Comparison of ENCODE assay signal across 24 mouse cellular contexts in genomic region chr8:45253586-45253985, GRCm38 (mm10). TPM values are rescaled to one million over a fixed set of nuclear protein-coding genes. Genes with fewer than 3 reads are reported as not detected.
"Had no signal": no experiment of that assay in that cellular context is flagged by ENCODE, and none has a peak within 500 bp of the region (broad histone marks: within the 10 kb centered on the region; RNA-seq: fewer than 3 reads in every experiment).

No protein-coding gene starts in this region.

- H3K9me3 ChIP-seq: midbrain, embryonic 10.5 days; midbrain, embryonic 12.5 days; neural tube, embryonic 13.5 days; neural tube, embryonic 15.5 days had no signal

- H3K4me3 ChIP-seq: midbrain, embryonic 10.5 days; midbrain, embryonic 12.5 days; myocyte; neural tube, embryonic 13.5 days; neural tube, embryonic 15.5 days had no signal

- H3K4me1 ChIP-seq: midbrain, embryonic 10.5 days; midbrain, embryonic 12.5 days; neural tube, embryonic 13.5 days; neural tube, embryonic 15.5 days had no signal

- H3K27ac ChIP-seq: midbrain, embryonic 10.5 days; midbrain, embryonic 12.5 days; neural tube, embryonic 13.5 days; neural tube, embryonic 15.5 days had no signal

- H3K27me3 ChIP-seq: midbrain, embryonic 12.5 days; neural tube, embryonic 13.5 days; neural tube, embryonic 15.5 days had no signal

- H3K36me3 ChIP-seq: midbrain, embryonic 10.5 days; midbrain, embryonic 12.5 days; neural tube, embryonic 13.5 days; neural tube, embryonic 15.5 days had no signal

- H3K4me2 ChIP-seq: lung, embryonic 14.5 days; midbrain, embryonic 12.5 days; neural tube, embryonic 13.5 days; neural tube, embryonic 15.5 days had no signal

- ATAC-seq: midbrain, embryonic 16.5 days had no signal

- DNase-seq: lung, adult 18-20 months; lung, embryonic 14.5 days; lung, postnatal 10 days; lung, postnatal 4 days; midbrain, embryonic 14.5 days; retina, postnatal 1 day; right cerebral cortex, adult 18-20 months; right cerebral cortex, postnatal 25 days; right cerebral cortex, postnatal 4 days; spleen, adult 18-20 months; thymus, adult 18-20 months; thymus, postnatal 14 days; thymus, postnatal 36 days had no signal

- H3K9ac ChIP-seq: lung, embryonic 14.5 days; midbrain, embryonic 12.5 days; neural tube, embryonic 13.5 days; neural tube, embryonic 15.5 days had no signal

RNA-seq across cellular contexts. Expression of gene F11, which starts 8.2 kb away (rescaled TPM):
- polyA plus RNA-seq: lung, embryonic 14.5 days; midbrain, embryonic 10.5 days; midbrain, embryonic 12.5 days; midbrain, embryonic 16.5 days; myocyte; neural tube, embryonic 11.5 days; neural tube, embryonic 13.5 days; neural tube, embryonic 15.5 days; small intestine, adult 2 months; stomach, embryonic 14.5 days; thymus, postnatal 0 days had no signal

RNA-seq across cellular contexts. Expression of gene Klkb1, which starts 41.1 kb away (rescaled TPM):
- polyA plus RNA-seq: lung, embryonic 14.5 days; midbrain, embryonic 10.5 days; midbrain, embryonic 12.5 days; midbrain, embryonic 14.5 days; midbrain, embryonic 16.5 days; myocyte; neural tube, embryonic 11.5 days; neural tube, embryonic 13.5 days; stomach, embryonic 14.5 days; thymus, postnatal 0 days had no signal

RNA-seq across cellular contexts. Expression of gene Gm45753, which starts 54.7 kb away (rescaled TPM):
- polyA plus RNA-seq: lung, embryonic 14.5 days; lung, embryonic 16.5 days; midbrain, embryonic 12.5 days; midbrain, embryonic 14.5 days; midbrain, embryonic 16.5 days; myocyte; neural tube, embryonic 11.5 days; neural tube, embryonic 13.5 days; neural tube, embryonic 15.5 days; small intestine, adult 2 months; stomach, embryonic 14.5 days; thymus, postnatal 0 days had no signal
